Comparison of ENCODE assay signal across 8 mouse cellular contexts in the genomic region with DNA sequence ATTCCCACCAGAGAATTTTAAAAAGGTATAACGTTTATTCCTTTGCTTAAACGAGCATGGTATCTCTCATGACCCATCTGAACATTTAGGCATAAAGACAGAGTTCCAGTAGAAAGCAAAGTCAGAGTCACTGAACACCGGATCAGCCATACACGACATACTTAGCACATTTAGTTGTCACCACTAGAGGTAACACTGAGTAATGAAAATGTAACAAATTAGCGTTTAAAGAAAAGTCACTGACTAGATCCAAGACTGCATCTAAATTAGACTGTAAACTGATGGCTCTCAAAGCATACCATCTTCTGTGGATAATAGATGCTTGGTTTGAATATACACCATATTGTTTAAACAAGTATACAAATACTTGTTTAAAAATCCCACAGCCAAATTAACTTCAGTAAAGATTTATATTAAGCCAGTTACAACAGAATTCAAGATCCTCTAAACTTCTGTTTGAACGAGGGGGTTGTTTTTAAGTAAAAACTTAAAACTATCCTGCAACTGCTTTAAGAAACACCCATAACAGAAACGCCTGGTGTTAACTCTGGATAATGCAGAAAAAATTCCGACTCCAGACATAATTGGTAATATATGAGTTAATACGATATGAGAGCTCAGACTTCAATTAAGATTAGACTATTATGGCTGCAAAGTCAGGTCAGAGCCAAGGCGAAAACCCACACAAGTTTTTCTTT. TPM values are rescaled to one million over a fixed set of nuclear protein-coding genes. Genes with fewer than 3 reads are reported as not detected.
DNase-seq lines count a peak whose midpoint lies in the region; ATAC-seq and TF ChIP-seq lines count a peak whose summit lies in the region.

No protein-coding gene starts in this region.

- H3K79me2 ChIP-seq in C2C12 (ENCODE audit: control insufficient read depth, insufficient read depth), result peaks cover 34% of the 10 kb centered on the region

- H3K79me3 ChIP-seq in C2C12 (ENCODE audit: low read depth), result peaks cover 7% of the 10 kb centered on the region

- H3K9me3 ChIP-seq in embryonic facial prominence, embryonic 14.5 days (ENCODE audit: control insufficient read depth, low read length), result 0 out of 2 replicates have a peak, but pooled peaks cover 3% of the 10 kb centered on the region
- no peaks in the 10 kb centered on the region for H3K9me3 ChIP-seq in limb, embryonic 10.5 days (replicated peaks)

- H3ac ChIP-seq in C2C12 (ENCODE audit: control insufficient read depth, insufficient read length, low read depth), result no peak overlapping the region

- H3K4me2 ChIP-seq in embryonic facial prominence, embryonic 14.5 days (ENCODE audit: low read depth, low read length), result peak overlapping the region; percentile 76

- no peaks in the 10 kb centered on the region for H3K27me3 ChIP-seq in C2C12 (ENCODE audit: control insufficient read depth, insufficient read depth, insufficient read length)
- no peaks in the 10 kb centered on the region for H3K27me3 ChIP-seq in embryonic facial prominence, embryonic 14.5 days (replicated peaks; ENCODE audit: control insufficient read depth, insufficient read depth, low read length)
- H3K27me3 ChIP-seq in limb, embryonic 10.5 days (ENCODE audit: low read depth, poor library complexity, severe bottlenecking), result no peaks in the 10 kb centered on the region

- H3K4me3 ChIP-seq in gastrocnemius, adult 2 months, result peak overlapping the region; percentile 79
- peak overlapping the region; percentile 85 for H3K4me3 ChIP-seq in C2C12 (ENCODE audit: insufficient read depth, poor library complexity, severe bottlenecking)
- peak overlapping the region; percentile 87 for H3K4me3 ChIP-seq in embryonic facial prominence, embryonic 14.5 days (ENCODE audit: low read depth, low read length)
- peak overlapping the region; percentile 87 for H3K4me3 ChIP-seq in limb, embryonic 10.5 days

- intact Hi-C loops in gastrocnemius, adult 2 months (cut with DNase I), result no loop called here
- intact Hi-C loops in gastrocnemius, postnatal 14 days (cut with DNase I; ENCODE audit: low total_unique reads), result no loop called here

- peak overlapping the region; percentile 71 for H3K9ac ChIP-seq in embryonic facial prominence, embryonic 14.5 days (ENCODE audit: low read depth, low read length)

- no peak for ATAC-seq in embryonic facial prominence, embryonic 14.5 days (ENCODE audit: low read depth)

- H3K27ac ChIP-seq in gastrocnemius, adult 2 months, result peak overlapping the region; percentile 91
- H3K27ac ChIP-seq in embryonic facial prominence, embryonic 14.5 days (replicated peaks; ENCODE audit: low read depth, low read length), result no peak overlapping the region
- peak overlapping the region; percentile 95; the same call in 1 of the 2 replicates for H3K27ac ChIP-seq in limb, embryonic 10.5 days

- no peak for DNase-seq in gastrocnemius, adult 2 months
- no peak for DNase-seq in gastrocnemius, postnatal 10 days
- DNase-seq in embryonic facial prominence, embryonic 14.5 days (ENCODE audit: low spot score), result no peak
- no peak for DNase-seq in limb, embryonic 10.5 days (ENCODE audit: low spot score)
- DNase-seq in retina, postnatal 1 day, result peak; percentile 15
- no peak for DNase-seq in gastrocnemius, postnatal 14 days
- DNase-seq in gastrocnemius, postnatal 4 days (ENCODE audit: low spot score in 2 of 2), result no peak

- peaks cover 6% of the 10 kb centered on the region; the same call in 1 of the 2 replicates for H3K4me1 ChIP-seq in embryonic facial prominence, embryonic 14.5 days (ENCODE audit: control insufficient read depth, insufficient read depth, low read length)
- H3K4me1 ChIP-seq in limb, embryonic 10.5 days, result peaks cover 15% of the 10 kb centered on the region

- H3K36me3 ChIP-seq in C2C12 (ENCODE audit: control insufficient read depth, insufficient read depth), result peaks cover 10% of the 10 kb centered on the region
- peaks cover 21% of the 10 kb centered on the region for H3K36me3 ChIP-seq in embryonic facial prominence, embryonic 14.5 days (ENCODE audit: control insufficient read depth, insufficient read depth, low read length)
- peaks cover 20% of the 10 kb centered on the region for H3K36me3 ChIP-seq in limb, embryonic 10.5 days

- 25% methylated on average over 10 of the region's 10 CpGs for WGBS in embryonic facial prominence, embryonic 14.5 days
- 41% methylated on average over 10 of the region's 10 CpGs for WGBS in limb, embryonic 10.5 days

- peak; percentile 19; the same call in 1 of the 2 replicates for TF ChIP-seq CTCF in gastrocnemius, adult 2 months (IDR thresholded peaks at IDR 0.05)
- TF ChIP-seq CTCF in C2C12 (IDR thresholded peaks at IDR 0.05; ENCODE audit: control insufficient read depth, insufficient read depth, insufficient read length), result no peak

TF ChIP-seq in C2C12, 6 proteins besides CTCF, POLR2A, EP300 and RAD21:
- TF ChIP-seq USF1 (IDR thresholded peaks at IDR 0.05; ENCODE audit: low read depth) (no peak), MYOG (IDR thresholded peaks at IDR 0.05; ENCODE audit: control insufficient read depth, extremely low read depth, insufficient read length) (no peak), MYOD1 (IDR thresholded peaks at IDR 0.05; ENCODE audit: control insufficient read depth, insufficient read length, low read depth) (no peak), FOSL1 (IDR thresholded peaks at IDR 0.05; ENCODE audit: insufficient read depth, low read length, poor library complexity, severe bottlenecking) (no peak)
TF ChIP-seq in C2C12: peak in this region for 0.

RNA-seq across cellular contexts. Expression of a gene that starts 1.2 kb away (rescaled TPM):
- 1 to 10 TPM in 1 of 2 experiments, under 1 TPM in 1; 0.79 to 1.1 TPM for total RNA-seq in gastrocnemius, adult 2 months (2021)
- total RNA-seq in gastrocnemius, postnatal 10 days (2021), result 1 to 10 TPM; 3.6 to 3.9 TPM
- 13.2 TPM for polyA plus RNA-seq in C2C12 (2012; fragmentation: generic; extraction: Trizol)
- 23.3 and 26.5 TPM in 2 replicates for polyA plus RNA-seq in embryonic facial prominence, embryonic 14.5 days (2014; fragmentation: Nextera tagmentation; extraction: Ambion mirVana)
- polyA plus RNA-seq in limb, embryonic 10.5 days (2016; fragmentation: Nextera tagmentation; extraction: Ambion mirVana), result 30.8 and 33.4 TPM in 2 replicates
- 1 to 10 TPM; 2.3 to 2.7 TPM for total RNA-seq in gastrocnemius, postnatal 14 days (2021)
- 1 to 10 TPM; 7.0 to 7.1 TPM for total RNA-seq in gastrocnemius, postnatal 4 days (2021)

RNA-seq across cellular contexts. Expression of a gene that starts 1.7 kb away (rescaled TPM):
- 100 to 1,000 TPM in 1 of 2 experiments, 10 to 100 TPM in 1; 91.6 to 159 TPM for total RNA-seq in gastrocnemius, adult 2 months (2021)
- total RNA-seq in gastrocnemius, postnatal 10 days (2021), result 10 to 100 TPM; 93.0 to 99.1 TPM
- polyA plus RNA-seq in C2C12 (2012; fragmentation: generic; extraction: Trizol), result 17.8 TPM
- 59.4 and 62.4 TPM in 2 replicates for polyA plus RNA-seq in embryonic facial prominence, embryonic 14.5 days (2014; fragmentation: Nextera tagmentation; extraction: Ambion mirVana)
- 34.6 and 40.8 TPM in 2 replicates for polyA plus RNA-seq in limb, embryonic 10.5 days (2016; fragmentation: Nextera tagmentation; extraction: Ambion mirVana)
- total RNA-seq in gastrocnemius, postnatal 14 days (2021), result 100 to 1,000 TPM in 1 of 2 experiments, 10 to 100 TPM in 1; 97.3 to 138 TPM
- 10 to 100 TPM; 89.9 to 98.4 TPM for total RNA-seq in gastrocnemius, postnatal 4 days (2021)

RNA-seq across cellular contexts. Expression of a gene that starts 36.5 kb away (rescaled TPM):
- 10 to 100 TPM; 38.8 to 55.8 TPM for total RNA-seq in gastrocnemius, adult 2 months (2021)
- 10 to 100 TPM; 39.3 to 42.8 TPM for total RNA-seq in gastrocnemius, postnatal 10 days (2021)
- 48.1 TPM for polyA plus RNA-seq in C2C12 (2012; fragmentation: generic; extraction: Trizol)
- 155 and 167 TPM in 2 replicates for polyA plus RNA-seq in embryonic facial prominence, embryonic 14.5 days (2014; fragmentation: Nextera tagmentation; extraction: Ambion mirVana)
- 245 and 281 TPM in 2 replicates for polyA plus RNA-seq in limb, embryonic 10.5 days (2016; fragmentation: Nextera tagmentation; extraction: Ambion mirVana)
- total RNA-seq in gastrocnemius, postnatal 14 days (2021), result 10 to 100 TPM; 29.5 to 29.6 TPM
- 10 to 100 TPM; 41.1 to 42.5 TPM for total RNA-seq in gastrocnemius, postnatal 4 days (2021)
